Mouse (Mus musculus): Measurements from ENCODE around the gene Trio. TPM values are rescaled to one million over a fixed set of nuclear protein-coding genes. Genes with fewer than 3 reads are reported as not detected.

Gene Trio
- total RNA-seq, 2 experiments from 2014 or later = 42.9 to 43.7 TPM

GRCm38 (mm10) chr15:27933270-27933669, 92.4 kb downstream of the Trio start:
- intact Hi-C loops (cut with DNase I) = no loop called here

DNA sequence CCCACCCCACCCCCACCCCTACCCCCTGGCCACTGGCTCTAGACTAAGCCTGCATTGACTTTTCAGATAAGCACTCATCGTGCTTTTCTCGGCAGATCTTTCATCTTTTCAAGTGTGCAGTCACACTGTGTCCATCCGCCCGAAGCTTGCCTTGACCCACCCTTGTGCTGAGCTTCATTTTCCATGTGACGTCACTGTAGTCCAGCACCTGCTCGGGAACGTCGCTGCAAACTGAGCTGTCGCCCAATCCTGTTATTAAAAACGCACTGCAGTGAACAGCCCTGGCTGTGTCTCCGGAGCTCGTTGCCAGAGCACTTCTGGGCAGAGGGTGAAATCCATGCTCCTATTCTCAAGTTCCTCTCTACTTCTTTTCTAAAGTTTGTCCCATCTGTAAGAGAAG, 93.8 kb downstream of the Trio start:
- DNase-seq (ENCODE audit: low spot score) = no peak
- intact Hi-C loops (cut with DNase I) = no loop called here

More at GRCm38 (mm10) chr15:27933270-27933669, 92.4 kb downstream of the Trio start:
- no peak for DNase-seq (ENCODE audit: low spot score)

- intact Hi-C loops (cut with DNase I) = no loop called here
- DNase-seq (ENCODE audit: low spot score) = no peak
These were observed 94.2 kb downstream of the Trio start for GRCm38 (mm10) chr15:27931459-27931858.

- intact Hi-C loops (cut with DNase I) = loop anchor here (5.0 kb wide), 1 partner anchor 55 kb away; no protein-coding TSS in a partner anchor
- DNase-seq (ENCODE audit: low spot score) = no peak
These were observed 98.0 kb downstream of the Trio start for GRCm38 (mm10) chr15:27927614-27928013.

- intact Hi-C loops (cut with DNase I) = loop anchor here (5.0 kb wide), 1 partner anchor 55 kb away; no protein-coding TSS in a partner anchor
- DNase-seq (ENCODE audit: low spot score) = no peak
These were observed 98.7 kb downstream of the Trio start for GRCm38 (mm10) chr15:27926941-27927340.

DNA sequence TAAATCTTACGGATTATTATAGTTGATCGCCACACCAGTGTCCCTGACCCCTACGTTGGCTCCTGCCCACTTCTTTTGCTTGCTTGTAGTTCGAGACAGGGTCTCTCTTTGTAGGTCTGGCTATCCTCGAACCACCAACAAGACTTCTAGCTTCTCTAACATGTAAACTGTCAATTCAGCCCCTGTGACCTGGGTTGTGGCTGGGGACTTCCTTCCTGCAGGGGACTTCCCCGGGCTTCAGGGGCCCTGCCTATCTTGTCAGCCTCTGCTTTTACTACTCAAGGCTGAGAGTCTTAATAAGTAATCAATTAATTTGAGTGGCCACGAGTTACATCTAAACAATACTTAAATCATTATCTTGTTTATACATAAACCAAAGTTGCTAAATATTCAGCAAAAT, 99.2 kb downstream of the Trio start:
- DNase-seq (ENCODE audit: low spot score) = no peak
- intact Hi-C loops (cut with DNase I) = loop anchor here (5.0 kb wide), 1 partner anchor 56 kb away; no protein-coding TSS in a partner anchor

DNA sequence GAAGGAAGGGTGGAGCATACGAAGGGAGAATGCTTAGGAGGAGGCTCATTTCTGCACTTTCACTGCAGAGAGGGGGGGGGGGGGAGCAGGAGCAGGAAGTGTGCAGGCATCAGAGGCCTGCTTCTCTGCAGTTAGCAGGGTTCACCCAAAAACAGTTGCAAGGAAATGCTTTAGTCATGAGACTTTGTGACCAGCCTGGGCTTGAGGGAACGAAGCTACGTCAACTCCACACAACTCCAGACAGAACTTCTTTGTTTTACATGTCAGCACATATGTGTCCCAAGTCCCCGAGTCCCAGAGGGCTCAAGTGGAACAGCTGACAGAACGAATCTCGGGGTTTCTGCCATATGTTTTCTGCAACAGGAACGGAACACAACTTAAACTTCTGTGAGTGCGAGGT, 99.8 kb downstream of the Trio start:
- intact Hi-C loops (cut with DNase I) = loop anchor here (5.0 kb wide), 1 partner anchor 56 kb away; no protein-coding TSS in a partner anchor
- no peak for DNase-seq (ENCODE audit: low spot score)

DNA sequence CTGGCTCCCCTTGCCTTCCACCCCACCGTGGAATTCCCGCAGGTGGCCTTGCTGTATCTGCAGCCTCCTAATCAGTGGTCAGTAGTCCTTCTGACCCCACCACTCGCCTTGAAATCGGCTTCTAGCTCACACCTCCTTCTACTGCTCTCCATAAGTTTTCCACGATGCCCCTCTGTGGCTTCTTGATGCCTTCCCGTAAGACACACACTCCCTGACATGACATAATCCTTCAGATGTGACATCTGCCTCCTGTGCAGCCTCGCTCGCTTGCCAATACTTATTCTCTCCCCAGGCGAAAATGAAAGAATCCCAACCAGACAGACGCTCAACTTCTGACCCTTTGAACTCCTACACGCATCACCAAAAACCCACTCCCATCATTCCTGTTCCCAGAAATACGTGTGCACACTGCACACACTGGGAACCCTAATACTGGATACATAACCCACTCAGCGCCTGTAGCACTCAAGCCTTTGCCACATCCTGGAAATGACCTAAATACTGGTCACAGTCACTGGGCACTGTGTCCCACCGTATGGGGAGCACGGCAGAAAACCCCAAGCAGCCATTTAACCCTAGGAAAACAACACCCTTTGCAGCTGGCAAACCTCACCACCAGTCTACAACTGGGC, 100.5 kb downstream of the Trio start:
- intact Hi-C loops (cut with DNase I) = loop anchor here (5.0 kb wide), 1 partner anchor 57 kb away; no protein-coding TSS in a partner anchor
- DNase-seq (ENCODE audit: low spot score) = no peak

GRCm38 (mm10) chr15:27923987-27924341, 101.7 kb downstream of the Trio start:
- DNase-seq (ENCODE audit: low spot score) = no peak
- intact Hi-C loops (cut with DNase I) = loop anchor here (5.0 kb wide), 1 partner anchor 238 kb away; no protein-coding TSS in a partner anchor

DNA sequence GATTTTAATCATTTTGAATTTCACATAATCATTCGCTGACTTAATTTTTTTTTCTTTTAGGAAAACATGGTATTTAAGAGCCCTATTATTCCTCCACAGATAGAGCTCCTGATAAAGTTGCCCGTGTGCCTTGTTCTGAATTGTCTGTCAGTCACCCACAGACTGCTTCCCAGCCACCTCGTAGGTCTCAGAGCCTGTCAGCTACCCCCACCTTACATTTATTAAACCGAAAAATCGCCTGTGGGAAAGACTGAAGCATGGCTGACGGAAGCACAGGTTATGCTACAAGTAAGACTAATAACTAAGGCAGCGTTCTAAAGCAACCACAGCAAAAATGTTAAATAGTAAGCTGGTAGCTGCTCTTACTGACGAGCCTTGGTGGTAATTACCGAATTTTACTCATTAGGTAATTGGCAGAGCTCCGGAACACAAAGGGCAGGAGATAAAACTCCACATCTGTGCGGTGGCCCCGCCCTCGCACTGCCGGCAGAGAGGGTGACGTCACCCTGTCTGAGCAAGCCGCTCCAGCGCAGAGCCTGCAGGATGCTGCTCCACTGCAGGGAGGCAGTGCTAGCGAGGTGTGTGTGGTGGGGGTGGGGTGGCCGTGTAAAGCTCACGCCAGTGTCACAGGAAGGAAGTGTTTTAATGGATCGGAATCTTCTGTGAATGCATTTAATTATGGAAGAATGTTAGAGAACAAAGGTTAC, 102.2 kb downstream of the Trio start:
- intact Hi-C loops (cut with DNase I) = loop anchor here (5.0 kb wide), 1 partner anchor 239 kb away; no protein-coding TSS in a partner anchor
- DNase-seq (ENCODE audit: low spot score) = peak; percentile 69

- DNase-seq (ENCODE audit: low spot score) = no peak
- intact Hi-C loops (cut with DNase I) = loop anchor here (1.0 to 5.0 kb wide), 3 partner anchors 106 to 242 kb away; no protein-coding TSS in a partner anchor
These were observed 104.9 kb downstream of the Trio start for GRCm38 (mm10) chr15:27920751-27921150.

GRCm38 (mm10) chr15:27919540-27919939, 106.1 kb downstream of the Trio start:
- intact Hi-C loops (cut with DNase I) = no loop called here
- no peak for DNase-seq (ENCODE audit: low spot score)

DNA sequence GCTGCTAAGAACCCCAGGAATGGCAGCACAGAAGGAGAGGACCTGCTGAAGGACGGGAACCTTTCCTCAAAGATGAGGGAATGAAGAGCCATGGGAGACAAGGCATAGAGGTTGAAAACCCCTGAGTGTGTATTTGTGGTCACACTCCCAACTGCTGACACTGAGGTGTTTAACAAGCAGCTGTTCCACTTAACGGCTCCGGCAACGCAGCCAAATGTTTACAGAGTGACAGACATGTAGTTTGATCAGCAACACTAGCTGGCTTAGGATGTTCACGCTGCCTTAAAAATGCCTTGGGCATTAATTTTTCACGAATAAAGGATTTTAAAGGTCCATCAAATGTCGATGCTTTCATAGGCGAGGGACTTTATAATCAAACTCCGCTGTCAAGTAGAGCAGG, 106.8 kb downstream of the Trio start:
- DNase-seq (ENCODE audit: low spot score) = no peak
- intact Hi-C loops (cut with DNase I) = loop anchor here (1.0 kb wide), 1 partner anchor 263 kb away; no protein-coding TSS in a partner anchor

GRCm38 (mm10) chr15:27916204-27916603, 109.4 kb downstream of the Trio start:
- DNase-seq (ENCODE audit: low spot score) = no peak
- intact Hi-C loops (cut with DNase I) = no loop called here

DNA sequence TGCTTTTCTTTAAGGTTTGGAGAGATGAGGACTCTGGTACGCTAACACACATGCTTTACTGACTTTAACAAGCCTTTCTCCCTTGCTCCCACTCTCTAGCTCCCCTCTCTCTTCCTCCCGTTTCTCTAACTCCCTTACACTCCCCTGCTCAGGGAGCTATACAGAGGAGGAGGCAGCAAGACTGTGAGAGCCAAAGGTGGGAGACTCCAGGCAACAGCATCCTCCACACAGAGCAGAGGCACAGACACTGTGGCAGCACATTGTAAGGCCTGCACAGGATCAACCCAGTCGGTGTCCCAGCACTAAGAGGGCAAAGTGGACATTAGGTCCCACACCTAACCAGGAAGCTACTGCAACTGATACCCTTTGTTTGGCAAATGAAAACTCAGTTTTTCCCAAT, 112.6 kb downstream of the Trio start:
- no peak for DNase-seq (ENCODE audit: low spot score)
- intact Hi-C loops (cut with DNase I) = no loop called here

DNA sequence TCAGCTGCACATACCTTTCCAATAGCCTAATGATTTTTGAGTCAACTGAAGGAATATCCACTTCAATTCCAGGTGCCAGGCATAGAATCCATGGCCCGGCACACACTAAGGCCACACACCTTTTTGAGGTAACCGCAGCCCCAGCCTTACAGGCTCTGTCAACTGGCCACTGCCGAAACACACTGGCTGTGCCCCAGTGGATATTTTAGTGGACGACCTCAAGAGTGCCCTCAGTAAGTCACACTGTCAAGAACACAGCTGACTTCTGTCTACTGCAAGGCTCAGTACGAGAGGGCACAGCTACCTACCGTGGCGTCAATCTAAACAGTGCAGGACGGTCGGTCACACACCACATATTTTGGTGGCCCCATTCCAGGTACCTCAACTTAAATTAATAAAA, 114.5 kb downstream of the Trio start:
- intact Hi-C loops (cut with DNase I) = no loop called here
- DNase-seq (ENCODE audit: low spot score) = no peak

DNA sequence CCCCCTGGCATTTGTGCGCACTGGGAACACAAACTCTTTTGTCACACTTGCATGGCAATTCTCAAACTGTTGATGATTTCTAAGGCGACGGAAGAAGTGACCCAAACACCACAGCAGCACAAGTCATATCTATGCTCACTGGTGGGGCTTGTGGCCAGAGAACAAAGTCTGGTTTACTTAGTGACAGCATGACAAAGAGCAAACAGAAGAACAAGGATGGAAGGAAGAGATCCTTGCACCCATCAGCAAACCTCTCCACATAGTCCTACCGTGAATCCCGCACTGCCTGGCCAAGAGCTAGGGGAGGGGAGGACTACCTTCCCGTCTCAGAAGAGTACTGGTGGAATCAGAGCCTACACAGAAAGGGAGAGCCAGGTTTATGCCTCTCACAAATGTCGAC, 115.5 kb downstream of the Trio start:
- intact Hi-C loops (cut with DNase I) = no loop called here
- no peak for DNase-seq (ENCODE audit: low spot score)

DNA sequence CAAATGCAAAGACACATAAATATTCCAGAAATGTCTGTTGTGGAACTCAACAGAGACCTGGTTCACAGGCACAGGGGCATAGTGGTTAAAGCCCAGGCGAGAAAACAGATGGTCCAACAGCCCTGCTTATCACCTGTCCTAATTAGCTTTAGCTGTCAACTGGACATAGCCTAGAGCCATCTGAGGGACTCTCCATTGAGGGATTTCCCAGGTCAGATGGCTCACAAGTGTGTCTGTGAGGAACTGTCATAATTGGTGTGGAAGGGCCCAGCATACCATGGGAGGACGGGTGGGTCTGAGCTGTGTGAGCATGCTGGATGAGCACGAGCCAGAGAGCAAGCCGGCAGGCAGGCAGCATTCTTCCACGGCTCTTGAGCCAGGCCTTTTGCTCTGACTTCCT, 118.0 kb downstream of the Trio start:
- DNase-seq (ENCODE audit: low spot score) = no peak
- intact Hi-C loops (cut with DNase I) = no loop called here

DNA sequence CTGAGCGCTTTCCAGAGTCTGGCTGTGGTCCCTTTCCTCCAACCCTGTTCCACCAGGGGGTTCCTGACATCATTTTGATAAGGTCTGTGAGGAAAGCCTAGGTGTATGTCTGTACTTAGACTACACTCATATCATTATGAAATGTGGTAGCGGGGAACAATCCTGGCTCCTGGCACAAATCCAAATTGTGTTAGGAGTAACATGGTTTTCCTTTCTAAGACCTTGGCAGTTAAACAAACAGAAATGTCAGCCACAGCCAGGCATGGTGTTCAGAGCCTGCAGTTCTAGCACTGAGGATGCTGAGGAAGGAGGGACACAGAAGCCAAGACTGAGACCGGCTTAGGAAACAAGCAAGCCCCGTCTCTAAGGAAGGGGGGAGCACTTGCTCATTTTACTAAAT, 119.2 kb downstream of the Trio start:
- intact Hi-C loops (cut with DNase I) = no loop called here
- DNase-seq (ENCODE audit: low spot score) = no peak

DNA sequence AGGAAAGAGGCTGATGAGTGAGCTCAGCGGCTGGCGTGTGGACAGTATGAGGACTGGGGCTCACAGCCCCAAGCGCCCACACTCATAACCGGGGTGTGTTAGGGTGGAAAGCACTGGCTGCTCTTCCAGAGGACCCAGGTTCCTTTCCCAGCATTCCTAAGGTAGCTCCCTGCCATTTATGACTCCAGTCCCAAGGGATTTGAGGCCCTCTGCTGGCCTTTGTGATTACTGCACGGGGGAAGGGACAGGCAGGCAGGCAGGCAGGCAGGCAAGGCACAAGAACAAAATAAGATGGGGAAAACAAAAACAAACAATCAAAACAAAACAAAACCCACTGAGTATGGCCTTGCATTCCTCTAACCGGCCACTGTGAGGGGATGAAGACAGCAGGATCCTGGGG, 120.3 kb downstream of the Trio start:
- no peak for DNase-seq (ENCODE audit: low spot score)
- intact Hi-C loops (cut with DNase I) = no loop called here

- intact Hi-C loops (cut with DNase I) = no loop called here
- no peak for DNase-seq (ENCODE audit: low spot score)
These were observed 121.2 kb downstream of the Trio start for GRCm38 (mm10) chr15:27904346-27905005.
